Mouse (Mus musculus): ENCODE data around the gene Grin3b. TPM values are rescaled to one million over a fixed set of nuclear protein-coding genes. Genes with fewer than 3 reads are reported as not detected.

Grin3b gene
- polyA plus RNA-seq, 1 experiment from 2014 or later, result 0.23 TPM

DNA sequence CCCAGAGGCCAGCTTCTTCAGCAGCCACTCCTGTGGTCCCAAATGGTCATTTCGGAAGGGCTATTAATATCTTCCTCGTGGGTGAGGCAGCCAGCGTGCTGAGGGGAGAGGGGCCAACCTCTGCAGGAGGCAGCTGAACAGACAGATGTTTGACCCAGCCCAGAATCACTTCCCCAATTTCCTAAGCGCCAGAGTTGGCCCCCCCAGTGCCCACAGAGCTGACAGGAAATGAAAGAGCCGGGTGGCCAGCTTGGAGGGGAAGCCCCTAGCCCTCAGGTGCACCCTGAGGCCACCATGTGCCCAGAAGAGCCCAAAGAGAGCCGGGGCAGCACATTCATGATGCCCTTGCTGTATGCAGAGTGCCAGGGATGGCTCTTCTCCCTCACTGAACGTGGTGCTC, 29.8 kb upstream of the Grin3b start:
- Histone ChIP-seq H3K4me2 (replicated peaks) (no peak overlapping the region), H3K36me3 (peaks cover 20% of the 10 kb centered on the region), H3K9me3 (replicated peaks) (no peaks in the 10 kb centered on the region), H3K4me1 (peaks cover 33% of the 10 kb centered on the region), H3K9ac (no peak overlapping the region), H3K27ac (no peak overlapping the region), H3K4me3 (no peak overlapping the region), H3K27me3 (peaks cover 4% of the 10 kb centered on the region; the same call in 1 of the 2 replicates)
- 67% methylated on average over 7 of the region's 7 CpGs for WGBS
- no peak for ATAC-seq (ENCODE audit: low FRiP score)

DNA sequence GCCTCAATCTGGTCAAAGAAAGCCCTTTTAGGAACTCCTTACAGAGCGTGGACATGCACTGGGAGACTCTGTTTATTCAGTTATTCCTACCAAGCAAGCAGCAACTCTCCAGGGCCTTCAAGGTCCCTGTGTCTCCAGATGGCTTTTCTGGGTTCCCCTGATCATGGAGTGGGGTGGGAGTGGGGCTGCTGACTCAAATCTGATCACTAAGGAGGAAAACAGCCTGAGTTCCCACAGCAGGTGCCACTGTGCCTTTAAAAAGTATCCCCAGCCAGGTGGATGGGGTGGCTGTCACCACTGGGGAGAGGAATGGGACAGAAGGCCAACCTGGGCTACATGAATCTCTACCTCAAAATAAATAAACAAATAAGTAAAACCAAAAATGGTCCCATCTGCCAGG, 27.5 kb upstream of the Grin3b start:
- Histone ChIP-seq H3K4me3 (no peak overlapping the region), H3K27me3 (peaks cover 2% of the 10 kb centered on the region; the same call in 1 of the 2 replicates)
- 93% methylated on average over 1 of the region's 1 CpGs for WGBS

GRCm38 (mm10) chr10:79943471-79943901, 27.0 kb upstream of the Grin3b start:
- Histone ChIP-seq H3K4me2 (replicated peaks) (no peak overlapping the region), H3K9ac (0 out of 2 replicates have a peak overlapping the region, but pooled peaks have one; percentile 13), H3K4me1 (peaks cover 30% of the 10 kb centered on the region), H3K27ac (no peak overlapping the region), H3K27me3 (no peaks in the 10 kb centered on the region), H3K36me3 (peaks cover 19% of the 10 kb centered on the region; the same call in 1 of the 2 replicates), H3K9me3 (replicated peaks) (no peaks in the 10 kb centered on the region), H3K4me3 (no peak overlapping the region)
- WGBS, result 91% methylated on average over 8 of the region's 9 CpGs
- ATAC-seq (ENCODE audit: low FRiP score), result no peak

More for the DNA sequence above, 27.5 kb upstream of the Grin3b start:
- H3K4me1 ChIP-seq, result peaks cover 33% of the 10 kb centered on the region
- H3K4me2 ChIP-seq (replicated peaks), result no peak overlapping the region
- no peak overlapping the region for H3K27ac ChIP-seq
- no peak overlapping the region for H3K9ac ChIP-seq
- no peaks in the 10 kb centered on the region for H3K9me3 ChIP-seq (replicated peaks)
- peaks cover 17% of the 10 kb centered on the region; the same call in 1 of the 2 replicates for H3K36me3 ChIP-seq
- ATAC-seq (ENCODE audit: low FRiP score), result no peak

- peak; percentile 58 for ATAC-seq (ENCODE audit: low FRiP score)
- Histone ChIP-seq H3K9ac (peak overlapping the region; percentile 47), H3K9me3 (replicated peaks) (no peaks in the 10 kb centered on the region), H3K4me2 (replicated peaks) (peak overlapping the region; percentile 11; the same call in 1 of the 2 replicates), H3K36me3 (peaks cover 41% of the 10 kb centered on the region), H3K27me3 (no peaks in the 10 kb centered on the region), H3K4me1 (peaks cover 30% of the 10 kb centered on the region), H3K27ac (peak overlapping the region; percentile 74), H3K4me3 (no peak overlapping the region)
- WGBS, result 14% methylated on average over 16 of the region's 16 CpGs
These were observed 24.8 kb upstream of the Grin3b start for GRCm38 (mm10) chr10:79945507-79946234.

DNA sequence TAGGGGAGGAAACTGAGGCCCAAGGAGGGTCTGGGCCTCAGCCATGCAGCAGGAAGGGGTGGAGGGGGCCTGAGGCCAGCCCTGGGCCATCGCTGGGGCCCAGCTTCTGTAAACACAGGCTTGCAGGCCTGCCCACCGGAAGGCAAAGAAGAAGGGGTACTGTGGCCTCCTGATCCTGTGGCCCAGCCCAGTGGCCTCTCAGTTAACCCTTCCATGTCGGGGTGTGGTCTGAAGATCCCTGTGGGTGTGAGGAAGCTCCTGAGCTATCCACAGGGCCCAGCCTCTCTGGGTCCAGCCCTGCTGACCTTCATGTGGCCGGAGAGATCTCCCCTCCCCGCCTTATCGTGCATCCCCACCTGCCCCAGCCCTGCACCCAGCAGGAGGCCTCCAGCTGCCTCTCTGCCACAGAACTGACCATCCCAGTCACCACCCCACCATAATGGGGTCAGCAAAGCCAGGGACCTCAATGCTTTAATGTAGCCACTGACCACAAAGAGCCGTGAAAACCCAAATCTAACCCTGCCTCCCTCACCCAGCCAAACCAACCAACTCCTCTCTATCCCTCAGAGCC, 23.7 kb upstream of the Grin3b start:
- no peak for ATAC-seq (ENCODE audit: low FRiP score)
- no peaks in the 10 kb centered on the region for H3K27me3 ChIP-seq
- peak overlapping the region; percentile 49 for H3K9ac ChIP-seq
- H3K4me3 ChIP-seq, result no peak overlapping the region
- 11% methylated on average over 7 of the region's 7 CpGs for WGBS
- H3K4me2 ChIP-seq (replicated peaks), result no peak overlapping the region
- peak overlapping the region; percentile 74 for H3K27ac ChIP-seq
- peaks cover 49% of the 10 kb centered on the region for H3K36me3 ChIP-seq
- peaks cover 30% of the 10 kb centered on the region for H3K4me1 ChIP-seq
- no peaks in the 10 kb centered on the region for H3K9me3 ChIP-seq (replicated peaks)

DNA sequence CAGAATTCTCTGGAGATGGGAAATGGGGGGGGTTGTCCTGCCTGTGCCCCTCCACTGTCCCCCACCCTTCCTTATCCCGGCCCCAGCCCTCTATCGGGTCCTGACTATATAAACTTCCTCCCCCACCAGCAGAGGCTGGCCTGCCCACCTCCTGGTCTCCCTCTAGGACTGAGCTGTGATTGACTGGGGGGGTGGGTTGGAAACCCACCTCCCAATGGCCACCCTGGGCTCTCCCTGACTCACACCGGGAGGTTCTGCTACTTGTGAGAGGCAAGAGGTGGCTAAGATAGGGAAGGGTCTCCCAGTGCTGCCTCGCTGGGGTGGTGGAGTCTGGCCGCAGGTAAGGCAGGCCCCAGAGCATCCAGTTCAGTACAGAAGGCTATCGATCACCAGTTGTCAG, 23.0 kb upstream of the Grin3b start:
- no peak overlapping the region for H3K9ac ChIP-seq
- no peak overlapping the region for H3K27ac ChIP-seq
- no peaks in the 10 kb centered on the region for H3K9me3 ChIP-seq (replicated peaks)
- no peak overlapping the region for H3K4me2 ChIP-seq (replicated peaks)
- H3K4me1 ChIP-seq, result peaks cover 30% of the 10 kb centered on the region
- H3K36me3 ChIP-seq, result peaks cover 45% of the 10 kb centered on the region
- ATAC-seq (ENCODE audit: low FRiP score), result no peak
- WGBS, result 73% methylated on average over 6 of the region's 6 CpGs
- H3K4me3 ChIP-seq, result no peak overlapping the region
- H3K27me3 ChIP-seq, result no peaks in the 10 kb centered on the region

DNA sequence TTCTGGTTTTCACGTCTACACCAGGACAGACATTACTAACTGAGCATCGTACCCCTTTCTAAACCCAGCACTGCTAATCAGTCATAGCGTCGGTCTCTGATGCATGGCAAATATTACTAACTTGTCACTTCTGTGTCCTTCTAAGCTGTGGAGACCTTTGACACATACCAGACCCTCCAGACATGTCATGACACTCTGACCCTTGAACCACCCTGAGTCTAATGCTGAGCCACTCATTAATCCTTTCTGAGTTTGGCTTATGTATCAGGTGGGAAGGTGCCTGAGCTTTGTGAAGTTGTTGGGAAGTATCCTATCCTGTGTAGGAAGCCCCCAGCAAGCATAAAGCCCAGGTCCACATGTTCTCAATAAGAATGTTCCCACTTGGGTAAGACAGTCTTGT, 20.6 kb upstream of the Grin3b start:
- no peak for ATAC-seq (ENCODE audit: low FRiP score)
- peaks cover 24% of the 10 kb centered on the region for H3K4me1 ChIP-seq
- H3K4me3 ChIP-seq, result no peak overlapping the region
- no peak overlapping the region for H3K4me2 ChIP-seq (replicated peaks)
- H3K36me3 ChIP-seq, result peaks cover 55% of the 10 kb centered on the region
- no peak overlapping the region for H3K27ac ChIP-seq
- no peak overlapping the region for H3K9ac ChIP-seq
- H3K9me3 ChIP-seq (replicated peaks), result no peaks in the 10 kb centered on the region
- peaks cover 3% of the 10 kb centered on the region; the same call in 1 of the 2 replicates for H3K27me3 ChIP-seq
- 92% methylated on average over 4 of the region's 4 CpGs for WGBS

DNA sequence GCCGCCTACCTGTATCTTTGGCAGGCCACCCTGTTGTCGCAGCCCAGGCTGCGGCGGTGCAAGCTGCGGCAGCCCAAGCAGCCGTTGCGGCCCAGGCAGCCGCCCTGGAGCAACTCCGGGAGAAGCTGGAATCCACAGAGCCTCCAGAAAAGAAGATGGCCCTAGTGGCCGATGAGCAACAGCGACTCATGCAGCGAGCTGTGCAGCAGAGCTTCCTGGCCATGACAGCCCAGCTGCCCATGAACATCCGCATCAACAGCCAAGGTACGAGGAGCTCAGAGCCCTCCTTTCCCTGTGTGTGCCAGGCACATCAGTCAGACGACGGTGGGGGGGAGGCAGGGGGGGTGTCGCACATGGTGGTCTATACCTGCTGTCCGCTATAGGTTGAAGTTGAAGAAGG, 19.9 kb upstream of the Grin3b start:
- no peaks in the 10 kb centered on the region for H3K9me3 ChIP-seq (replicated peaks)
- H3K4me2 ChIP-seq (replicated peaks), result no peak overlapping the region
- no peak overlapping the region for H3K27ac ChIP-seq
- no peak overlapping the region for H3K4me3 ChIP-seq
- WGBS, result 90% methylated on average over 18 of the region's 18 CpGs
- ATAC-seq (ENCODE audit: low FRiP score), result no peak
- H3K36me3 ChIP-seq, result peaks cover 55% of the 10 kb centered on the region
- H3K9ac ChIP-seq, result no peak overlapping the region
- peaks cover 18% of the 10 kb centered on the region for H3K4me1 ChIP-seq
- peaks cover 7% of the 10 kb centered on the region; the same call in 1 of the 2 replicates for H3K27me3 ChIP-seq

DNA sequence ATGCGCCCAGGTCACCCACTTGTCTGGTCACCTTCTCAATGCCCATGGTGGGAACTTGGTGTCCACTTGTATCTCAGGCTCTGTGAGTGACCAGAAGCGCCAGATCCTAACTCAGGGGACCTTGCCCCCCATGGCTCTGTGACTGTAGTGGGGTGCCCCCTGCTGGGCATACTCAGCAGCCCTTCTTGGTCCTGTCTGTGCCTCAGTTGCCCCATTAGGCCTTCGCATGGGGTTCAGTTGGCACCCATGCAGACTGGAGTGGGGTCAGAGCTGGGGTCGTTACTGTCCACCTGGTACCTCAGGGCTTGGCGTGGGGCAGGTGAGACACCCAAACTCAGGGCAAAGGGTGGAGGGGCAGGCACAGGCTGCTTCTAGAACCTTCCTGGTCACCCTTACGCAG, 16.6 kb upstream of the Grin3b start:
- no peak overlapping the region for H3K4me3 ChIP-seq
- peaks cover 40% of the 10 kb centered on the region for H3K36me3 ChIP-seq
- H3K9me3 ChIP-seq (replicated peaks), result no peaks in the 10 kb centered on the region
- H3K9ac ChIP-seq, result no peak overlapping the region
- no peak overlapping the region for H3K27ac ChIP-seq
- ATAC-seq (ENCODE audit: low FRiP score), result no peak
- H3K27me3 ChIP-seq, result peaks cover 16% of the 10 kb centered on the region; the same call in 1 of the 2 replicates
- H3K4me1 ChIP-seq, result peaks cover 4% of the 10 kb centered on the region; the same call in 1 of the 2 replicates
- no peak overlapping the region for H3K4me2 ChIP-seq (replicated peaks)
- WGBS, result 88% methylated on average over 6 of the region's 6 CpGs

DNA sequence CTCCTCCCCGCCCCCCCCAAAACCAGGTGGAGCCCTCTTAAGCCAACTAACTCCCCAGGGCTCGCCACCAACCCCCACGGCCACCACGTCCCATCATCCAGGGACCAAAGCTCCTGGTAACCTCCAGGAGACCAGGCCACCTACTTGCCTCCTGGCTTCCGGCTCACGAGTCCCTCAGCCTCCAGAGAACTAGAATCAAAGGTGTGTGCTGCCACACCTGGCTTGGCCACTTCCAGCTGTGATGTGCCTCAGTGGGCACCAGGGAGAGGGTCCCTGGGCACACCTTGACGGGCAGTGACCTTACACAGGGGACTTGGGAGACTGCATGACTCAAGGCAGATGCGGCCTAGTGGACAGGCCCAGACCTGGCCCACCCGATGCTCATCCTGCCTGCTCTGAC, 14.8 kb upstream of the Grin3b start:
- H3K4me1 ChIP-seq, result peaks cover 6% of the 10 kb centered on the region
- peaks cover 16% of the 10 kb centered on the region; the same call in 1 of the 2 replicates for H3K27me3 ChIP-seq
- H3K4me2 ChIP-seq (replicated peaks), result no peak overlapping the region
- no peak overlapping the region for H3K27ac ChIP-seq
- no peak overlapping the region for H3K4me3 ChIP-seq
- ATAC-seq (ENCODE audit: low FRiP score), result no peak
- H3K36me3 ChIP-seq, result peaks cover 22% of the 10 kb centered on the region
- peak overlapping the region; percentile 18; the same call in 1 of the 2 replicates for H3K9ac ChIP-seq
- no peaks in the 10 kb centered on the region for H3K9me3 ChIP-seq (replicated peaks)
- WGBS, result 75% methylated on average over 9 of the region's 9 CpGs

DNA sequence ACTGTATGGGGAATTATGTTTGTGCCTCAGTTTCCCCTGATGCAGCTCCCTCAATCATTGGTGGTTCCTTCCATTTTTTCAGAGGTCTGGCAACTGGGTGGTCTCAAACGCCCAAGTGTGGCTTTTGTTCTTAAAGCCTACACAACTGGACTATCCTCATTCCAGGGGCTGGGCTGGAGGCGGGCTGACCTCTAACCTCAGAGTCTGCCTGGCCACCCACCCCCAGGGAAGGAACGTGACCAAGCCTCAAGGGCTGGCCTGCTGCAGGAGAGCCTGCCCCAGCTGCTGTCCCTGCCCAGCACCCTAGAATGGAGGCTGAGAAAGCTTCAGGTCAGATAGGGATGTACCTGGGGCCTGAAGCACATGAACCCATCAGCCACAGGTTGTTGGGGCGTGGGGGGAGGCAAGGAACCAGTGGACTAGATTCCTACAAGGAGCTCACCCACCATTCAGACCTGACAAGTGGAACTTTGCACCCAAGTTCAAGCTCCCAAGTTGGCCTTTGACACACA, 13.8 kb upstream of the Grin3b start:
- peaks cover 13% of the 10 kb centered on the region for H3K36me3 ChIP-seq
- H3K9me3 ChIP-seq (replicated peaks), result no peaks in the 10 kb centered on the region
- no peak overlapping the region for H3K27ac ChIP-seq
- no peak overlapping the region for H3K4me3 ChIP-seq
- H3K27me3 ChIP-seq, result peaks cover 16% of the 10 kb centered on the region; the same call in 1 of the 2 replicates
- WGBS, result 19% methylated on average over 4 of the region's 4 CpGs
- no peak overlapping the region for H3K9ac ChIP-seq
- no peak for ATAC-seq (ENCODE audit: low FRiP score)
- H3K4me2 ChIP-seq (replicated peaks), result no peak overlapping the region
- H3K4me1 ChIP-seq, result peaks cover 13% of the 10 kb centered on the region

DNA sequence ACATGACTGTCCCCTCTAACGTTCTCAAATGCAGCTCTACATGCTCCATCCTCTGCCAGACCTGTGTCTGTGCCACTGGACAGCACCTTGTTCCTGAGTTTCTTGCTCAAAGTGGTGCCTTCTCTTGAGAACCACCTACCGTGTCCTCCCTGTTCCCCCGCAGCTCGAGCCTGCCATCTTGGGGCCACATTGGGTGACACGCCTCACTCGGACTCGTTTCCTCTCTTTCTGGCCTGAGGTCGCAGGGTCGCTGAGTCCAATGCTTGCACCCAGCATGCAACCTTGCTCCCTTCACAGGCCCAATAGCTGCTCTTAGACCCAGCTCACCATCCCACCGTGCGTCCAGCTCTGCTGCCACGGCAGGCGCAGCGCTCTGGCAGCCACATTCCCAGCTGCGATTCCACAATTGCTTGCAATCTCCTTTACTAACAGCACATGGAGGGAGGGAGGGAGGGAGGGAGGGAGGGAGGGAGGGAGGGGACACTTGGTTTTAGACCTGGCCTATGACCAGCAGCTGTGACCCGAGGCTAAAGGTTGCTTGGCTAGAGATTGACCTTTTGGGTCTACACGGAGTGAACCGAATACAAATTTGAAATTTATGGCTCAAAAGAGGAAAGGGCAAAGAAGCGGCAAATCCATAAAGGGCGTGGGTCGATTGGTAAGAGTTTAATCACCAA, 12.2 kb upstream of the Grin3b start:
- Histone ChIP-seq H3K27ac (no peak overlapping the region), H3K4me2 (replicated peaks) (peak overlapping the region; percentile 27; the same call in 1 of the 2 replicates)
- 11% methylated on average over 21 of the region's 21 CpGs for WGBS

More for the DNA sequence above, 12.2 kb upstream of the Grin3b start:
- H3K36me3 ChIP-seq, result peaks cover 17% of the 10 kb centered on the region
- ATAC-seq (ENCODE audit: low FRiP score), result no peak
- no peaks in the 10 kb centered on the region for H3K9me3 ChIP-seq (replicated peaks)
- H3K27me3 ChIP-seq, result peaks cover 16% of the 10 kb centered on the region; the same call in 1 of the 2 replicates
- H3K4me3 ChIP-seq, result no peak overlapping the region
- 0 out of 2 replicates have a peak overlapping the region, but pooled peaks have one; percentile 27 for H3K9ac ChIP-seq
- H3K4me1 ChIP-seq, result peaks cover 13% of the 10 kb centered on the region
